Mouse (Mus musculus) ES-E14 (cell line): ENCODE measurements around the gene Kpnb1. TPM values are rescaled to one million over a fixed set of nuclear protein-coding genes. Genes with fewer than 3 reads are reported as not detected.

Experiments
- DNase-seq: peaks from one replicate; pipeline ENCODE4 v3.0.0-alpha.2; 2013; ENCODE audit warnings: low read depth, low spot score
- H3K27ac ChIP-seq: 2 replicates; pipeline ENCODE4 v1.5.1; 2012; ENCODE audit warnings: low read depth, mild to moderate bottlenecking, low read length, moderate library complexity, mixed read lengths; ENCODE audit not compliant: poor library complexity, insufficient read depth, severe bottlenecking
- H3K36me3 ChIP-seq: 2 replicates; pipeline ENCODE4 v1.6.1; 2012; ENCODE audit warnings: mild to moderate bottlenecking, low read length, moderate library complexity, mixed read lengths; ENCODE audit not compliant: control insufficient read depth, poor library complexity, insufficient read depth, severe bottlenecking
- H3K4me1 ChIP-seq, 2 experiments: fragments of 150-350 bp in 1 of 2; sonication (generic) in 1 of 2; 2 replicates each; pipeline ENCODE4 v1.6.1; 2012; ENCODE audit warnings: low read length in 2 of 2, mild to moderate bottlenecking in 1 of 2, mixed read lengths in 1 of 2; ENCODE audit not compliant: control insufficient read depth in 2 of 2, insufficient read depth in 2 of 2, poor library complexity in 1 of 2
- H3K4me3 ChIP-seq, 2 experiments: fragments of 150-350 bp in 1 of 2; sonication (generic) in 1 of 2; 2 replicates each; pipeline ENCODE4 v1.5.1; 2012; ENCODE audit warnings: low read length in 2 of 2, low read depth in 1 of 2, mild to moderate bottlenecking in 1 of 2, mixed read lengths in 1 of 2; ENCODE audit not compliant: insufficient read depth in 1 of 2, poor library complexity in 1 of 2, severe bottlenecking in 1 of 2
- H3K9ac ChIP-seq: 2 replicates; pipeline ENCODE4 v1.6.1; 2012; ENCODE audit warnings: low read depth, mild to moderate bottlenecking, low read length, mixed read lengths; ENCODE audit not compliant: poor library complexity, insufficient read depth, severe bottlenecking
- H3K9me3 ChIP-seq: fragments of 150-350 bp; sonication (generic); 2 replicates; pipeline ENCODE4 v1.6.1; 2012; ENCODE audit warnings: low read depth, mild to moderate bottlenecking, low read length; ENCODE audit not compliant: control insufficient read depth, insufficient read depth
- CHD2 ChIP-seq: IDR thresholded peaks from 2 replicates; pipeline ENCODE4 v1.6.1; 2014; ENCODE audit warnings: mild to moderate bottlenecking, low read depth, low read length, inconsistent platforms
- HCFC1 ChIP-seq: IDR thresholded peaks from 2 replicates; pipeline ENCODE4 v1.6.1; 2012; ENCODE audit warnings: low read length, inconsistent platforms, borderline replicate concordance; ENCODE audit not compliant: insufficient read depth
- MAFK ChIP-seq: IDR thresholded peaks from 2 replicates; pipeline ENCODE4 v1.6.1; 2014; ENCODE audit warnings: mild to moderate bottlenecking, low read depth, low read length, inconsistent platforms; ENCODE audit not compliant: insufficient read depth
- ZC3H11A ChIP-seq: IDR thresholded peaks from 2 replicates; pipeline ENCODE4 v1.6.1; 2012; ENCODE audit warnings: low read depth, mild to moderate bottlenecking, inconsistent platforms, low read length, borderline replicate concordance
- ZNF384 ChIP-seq: IDR thresholded peaks from 2 replicates; pipeline ENCODE4 v1.6.1; 2012; ENCODE audit warnings: low read depth, low read length, inconsistent platforms
- in situ Hi-C, 2 experiments: fragments of 600-800 bp; cut with MboI; formaldehyde crosslinking; loops; one replicate each; pipeline ENCODE4 v1.15.1; 2025; ENCODE audit warnings: low sequenced_read_pairs in 2 of 2, inconsistent platforms in 1 of 2; ENCODE audit not compliant: unreplicated experiment in 2 of 2
- total RNA-seq: library from RNA; depleted of rRNA; stranded (reverse); fragments of 300-350 nt; gene quantifications from 2 replicates; pipeline ENCODE4 v1.2.3, GENCODE M21; 2012

Kpnb1 gene
- total RNA-seq, 1 experiment, result 369 TPM

- TF ChIP-seq ZNF384, result no peak
- no peak for TF ChIP-seq HCFC1
- TF ChIP-seq ZC3H11A, result no peak
- Histone ChIP-seq H3K9me3 (no peaks in the 10 kb centered on the region), H3K4me1 (peaks cover 6 to 27% of the 10 kb centered on the region in 2 experiments), H3K9ac (no peak overlapping the region), H3K4me3 (no peak overlapping the region), H3K36me3 (no peaks in the 10 kb centered on the region), H3K27ac (no peak overlapping the region)
- in situ Hi-C loops, result no loop called here
- DNase-seq, result no peak
Observed at GRCm38 (mm10) chr11:97124266-97125036, 63.2 kb downstream of the Kpnb1 start.

DNA sequence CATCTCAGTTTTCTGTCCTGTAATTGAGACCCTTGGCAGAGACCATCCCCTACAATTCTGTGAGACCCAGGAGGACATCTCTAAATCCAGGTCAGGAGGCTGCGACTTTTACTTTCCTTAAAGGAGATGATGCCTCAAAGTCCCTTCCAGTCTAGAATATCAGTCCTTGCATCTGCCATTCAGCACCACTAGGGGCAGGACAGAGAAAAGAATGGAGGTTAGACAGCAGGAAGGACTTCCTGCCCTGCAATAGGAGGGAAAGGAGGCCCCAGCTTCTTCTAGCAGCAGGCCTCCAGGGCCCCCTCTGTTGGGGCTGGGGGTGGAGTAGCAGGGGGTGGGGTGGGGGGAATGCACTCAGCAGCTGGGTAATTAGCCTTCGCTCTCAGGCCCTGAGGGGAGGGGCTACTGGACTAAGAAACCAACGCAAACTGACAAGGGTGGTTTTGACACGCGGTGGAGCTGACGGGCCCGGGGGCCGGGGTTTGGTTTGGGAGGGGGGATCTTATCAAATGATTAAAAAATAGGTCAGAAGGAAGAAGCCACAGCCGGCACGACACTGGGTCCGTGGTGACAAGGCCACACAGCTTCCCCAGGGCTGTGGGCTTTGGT lies 64.3 kb downstream of the Kpnb1 start:
- no peak for DNase-seq
- in situ Hi-C loops, result no loop called here
- TF ChIP-seq ZNF384 (no peak), CHD2 (no peak), MAFK (no peak), HCFC1 (no peak), ZC3H11A (no peak)
- Histone ChIP-seq H3K4me1 (peaks cover 6 to 19% of the 10 kb centered on the region in 2 experiments; a peak in 3 of 4 replicates), H3K36me3 (no peaks in the 10 kb centered on the region), H3K9me3 (no peaks in the 10 kb centered on the region), H3K9ac (no peak overlapping the region), H3K27ac (no peak overlapping the region), H3K4me3 (no peak overlapping the region)

DNA sequence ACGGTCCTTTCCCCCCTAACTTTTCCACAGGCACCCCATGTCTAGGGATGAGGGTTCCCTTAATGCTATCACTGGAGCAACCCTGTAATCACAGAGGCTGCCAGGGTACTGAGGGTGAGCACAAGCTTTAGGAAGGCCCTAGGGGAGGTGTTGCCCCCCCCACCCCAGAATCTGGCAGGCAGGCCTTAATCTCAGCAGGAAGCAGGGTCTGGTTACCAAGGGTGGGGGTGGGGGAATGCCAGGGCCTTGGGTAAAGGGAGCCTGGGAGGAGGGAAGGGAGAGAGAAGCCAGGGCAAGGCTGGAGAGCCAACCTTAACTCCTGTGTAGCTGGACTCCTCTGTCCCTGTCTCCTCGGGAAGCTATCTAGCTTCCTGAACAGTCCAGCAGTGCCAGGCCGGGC lies 67.0 kb downstream of the Kpnb1 start:
- Histone ChIP-seq H3K27ac (no peak overlapping the region), H3K36me3 (no peaks in the 10 kb centered on the region), H3K9ac (no peak overlapping the region), H3K9me3 (no peaks in the 10 kb centered on the region), H3K4me3 (no peak overlapping the region), H3K4me1 (peaks cover 0 to 8% of the 10 kb centered on the region in 2 experiments; a peak in 1 of 4 replicates)
- in situ Hi-C loops, result no loop called here
- TF ChIP-seq ZC3H11A, result no peak
- no peak for TF ChIP-seq ZNF384
- TF ChIP-seq MAFK, result no peak
- TF ChIP-seq CHD2, result no peak
- TF ChIP-seq HCFC1, result no peak
- DNase-seq, result no peak

DNA sequence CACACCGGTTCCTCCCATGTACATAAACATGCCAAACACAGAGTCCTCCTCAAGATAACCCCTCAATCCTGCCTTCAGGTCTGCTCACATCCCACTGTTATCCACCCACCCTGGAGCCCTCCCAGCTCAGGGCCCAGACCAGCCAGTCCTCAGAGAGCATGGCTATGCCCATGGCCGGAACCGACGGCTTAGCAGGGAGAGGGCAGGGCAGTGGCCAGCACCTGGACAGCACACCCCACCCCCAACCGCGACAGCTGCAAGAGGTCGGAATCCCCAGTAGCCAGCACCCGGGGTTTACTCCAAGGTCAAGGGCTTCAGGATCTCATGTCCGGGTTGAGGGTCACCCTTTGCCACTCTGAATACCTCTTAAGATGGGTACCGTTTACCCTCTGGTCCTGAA lies 67.5 kb downstream of the Kpnb1 start:
- no peaks in the 10 kb centered on the region for H3K9me3 ChIP-seq
- H3K27ac ChIP-seq, result no peak overlapping the region
- in situ Hi-C loops, result no loop called here
- no peak for TF ChIP-seq HCFC1
- TF ChIP-seq MAFK, result no peak
- no peak for TF ChIP-seq ZNF384
- no peak for TF ChIP-seq CHD2
- no peaks in the 10 kb centered on the region for H3K36me3 ChIP-seq
- H3K4me3 ChIP-seq, result no peak overlapping the region
- no peak overlapping the region for H3K9ac ChIP-seq
- H3K4me1 ChIP-seq, result peaks cover 0 to 8% of the 10 kb centered on the region in 2 experiments; a peak in 1 of 4 replicates
- DNase-seq, result no peak
